Mouse (Mus musculus) thymus, adult 2 months (tissue): Measurements from ENCODE around the gene Pla1a.

Experiments used
- CTCF ChIP-seq: fragments of 200-500 bp; IDR thresholded peaks from 2 replicates; pipeline ENCODE4 v1.5.1; 2012; ENCODE audit warnings: mild to moderate bottlenecking, control low read depth, low read length, moderate library complexity, borderline replicate concordance; ENCODE audit not compliant: control insufficient read depth, poor library complexity, insufficient read depth; ENCODE audit errors: extremely low read depth
- POLR2A ChIP-seq: fragments of 200-500 bp; IDR thresholded peaks from 2 replicates; pipeline ENCODE4 v1.6.1; 2012; ENCODE audit warnings: mild to moderate bottlenecking, low read length, control low read depth, moderate library complexity; ENCODE audit not compliant: control insufficient read depth, poor library complexity, insufficient read depth; ENCODE audit errors: extremely low read depth

- TF ChIP-seq CTCF (no peak), POLR2A (no peak)
Measured at GRCm38 (mm10) chr16:38407584-38407983, 25.4 kb downstream of the Pla1a start.
